Mouse (Mus musculus) intestine, embryonic 15.5 days (tissue): ENCODE measurements around the gene Prss54. TPM values are rescaled to one million over a fixed set of nuclear protein-coding genes. Genes with fewer than 3 reads are reported as not detected.

ENCODE experiments used
- ATAC-seq: fragments of 200-750 bp; cut with Nextera tagmentation; 2 replicates; pipeline ENCODE4 v1.8.0; 2017; ENCODE audit warnings: moderate TSS enrichment, moderate library complexity
- H3K27ac ChIP-seq: fragments of 300-500 bp; sonication (generic); 2 replicates; pipeline ENCODE4 v1.5.1; 2015; ENCODE audit warnings: mild to moderate bottlenecking, inconsistent platforms
- H3K27me3 ChIP-seq: fragments of 300-500 bp; sonication (generic); replicated peaks from 2 replicates; pipeline ENCODE4 v1.6.1; 2015; ENCODE audit warnings: inconsistent platforms
- H3K36me3 ChIP-seq: fragments of 300-500 bp; sonication (generic); 2 replicates; pipeline ENCODE4 v1.6.1; 2015; ENCODE audit warnings: inconsistent platforms
- H3K4me1 ChIP-seq: fragments of 300-500 bp; sonication (generic); replicated peaks from 2 replicates; pipeline ENCODE4 v1.6.1; 2015; ENCODE audit warnings: inconsistent platforms
- H3K4me2 ChIP-seq: fragments of 300-500 bp; sonication (generic); replicated peaks from 2 replicates; pipeline ENCODE4 v1.6.1; 2015; ENCODE audit warnings: mild to moderate bottlenecking, inconsistent platforms
- H3K4me3 ChIP-seq: fragments of 300-500 bp; sonication (generic); replicated peaks from 2 replicates; pipeline ENCODE4 v1.5.1; 2015; ENCODE audit warnings: inconsistent platforms
- H3K9ac ChIP-seq: fragments of 300-500 bp; sonication (generic); 2 replicates; pipeline ENCODE4 v1.6.1; 2015; ENCODE audit warnings: inconsistent platforms
- H3K9me3 ChIP-seq: fragments of 300-500 bp; sonication (generic); 2 replicates; pipeline ENCODE4 v1.6.1; 2016; ENCODE audit warnings: inconsistent platforms
- WGBS: fragments of 180-500 bp; shearing (Covaris S2); methylation state at CpG from one replicate; pipeline ENCODE4 v1.1.7; 2015; 5-methylcytosine and 5-hydroxymethylcytosine counted together
- polyA plus RNA-seq: library from polyadenylated mRNA; unstranded; fragments of >200 nt; fragmentation: Nextera tagmentation; extraction: Ambion mirVana; gene quantifications from 2 replicates; pipeline ENCODE4 v1.2.1, GENCODE M21; 2015

Prss54 gene
- polyA plus RNA-seq, 1 experiment from 2014 or later: not detected

DNA sequence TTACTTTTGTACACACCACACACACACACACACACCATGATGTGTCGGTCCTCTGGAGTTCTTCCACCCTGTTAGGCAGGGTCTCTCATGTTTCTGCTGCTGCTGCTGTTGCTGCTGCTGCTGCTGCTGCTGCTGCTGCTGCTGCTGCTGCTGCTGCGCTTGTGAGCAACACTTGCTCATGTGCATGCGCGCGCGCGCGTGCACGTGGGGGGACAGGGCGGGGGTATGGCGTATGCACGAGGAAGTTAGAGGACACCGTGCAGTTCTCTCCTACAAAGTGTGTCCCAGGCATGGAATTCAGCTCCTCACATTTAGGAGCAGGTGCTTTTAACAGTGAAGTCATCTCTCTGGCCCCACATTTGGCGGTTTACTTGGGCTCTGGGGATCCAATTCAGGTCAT lies 19.0 kb upstream of the Prss54 start:
- WGBS: 87% methylated on average over 14 of the region's 14 CpGs
- Histone ChIP-seq H3K9me3 (no peaks in the 10 kb centered on the region), H3K27ac (no peak overlapping the region), H3K4me1 (no peaks in the 10 kb centered on the region), H3K36me3 (no peaks in the 10 kb centered on the region), H3K4me2 (no peak overlapping the region), H3K9ac (no peak overlapping the region), H3K27me3 (no peaks in the 10 kb centered on the region), H3K4me3 (no peak overlapping the region)
- ATAC-seq: no peak

- no peak for ATAC-seq
- no peak overlapping the region for H3K4me3 ChIP-seq
- WGBS: 89% methylated on average over 7 of the region's 7 CpGs
These were observed 17.6 kb upstream of the Prss54 start for GRCm38 (mm10) chr8:95593439-95594393.

GRCm38 (mm10) chr8:95592131-95592780 lies 16.1 kb upstream of the Prss54 start:
- Histone ChIP-seq H3K27ac (no peak overlapping the region), H3K4me2 (no peak overlapping the region), H3K9me3 (no peaks in the 10 kb centered on the region), H3K27me3 (no peaks in the 10 kb centered on the region), H3K4me1 (no peaks in the 10 kb centered on the region), H3K4me3 (no peak overlapping the region), H3K36me3 (no peaks in the 10 kb centered on the region), H3K9ac (no peak overlapping the region)
- WGBS: 80% methylated on average over 12 of the region's 12 CpGs
- ATAC-seq: no peak

More at GRCm38 (mm10) chr8:95593439-95594393, 17.6 kb upstream of the Prss54 start:
- Histone ChIP-seq H3K36me3 (no peaks in the 10 kb centered on the region), H3K4me2 (no peak overlapping the region), H3K9me3 (no peaks in the 10 kb centered on the region), H3K27ac (no peak overlapping the region), H3K4me1 (no peaks in the 10 kb centered on the region), H3K27me3 (no peaks in the 10 kb centered on the region), H3K9ac (no peak overlapping the region)

DNA sequence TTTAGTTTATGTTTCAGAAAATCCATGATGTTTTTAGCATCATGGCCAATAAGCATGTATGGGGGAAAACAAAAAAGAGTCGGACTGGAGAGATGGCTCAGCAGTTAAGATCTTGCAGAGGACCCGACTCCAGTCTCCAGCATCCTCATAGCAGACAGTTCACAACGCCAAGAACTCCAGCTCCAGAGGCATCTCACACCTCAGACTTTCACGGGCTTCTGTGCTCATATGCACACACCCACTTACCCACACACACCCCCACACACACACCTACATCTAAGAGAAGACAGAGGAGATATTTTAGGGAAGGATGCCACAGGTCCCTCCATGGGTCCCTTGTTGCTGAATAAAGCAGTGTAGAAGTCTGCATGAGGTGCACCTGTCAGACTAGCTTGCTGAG lies 14.4 kb upstream of the Prss54 start:
- Histone ChIP-seq H3K27me3 (no peaks in the 10 kb centered on the region), H3K4me3 (no peak overlapping the region), H3K4me1 (no peaks in the 10 kb centered on the region), H3K9ac (no peak overlapping the region), H3K9me3 (no peaks in the 10 kb centered on the region), H3K27ac (no peak overlapping the region), H3K4me2 (no peak overlapping the region), H3K36me3 (no peaks in the 10 kb centered on the region)
- 76% methylated on average over 4 of the region's 4 CpGs for WGBS
- no peak for ATAC-seq

GRCm38 (mm10) chr8:95589282-95589681 lies 13.1 kb upstream of the Prss54 start:
- Histone ChIP-seq H3K9me3 (no peaks in the 10 kb centered on the region), H3K4me1 (no peaks in the 10 kb centered on the region), H3K36me3 (no peaks in the 10 kb centered on the region), H3K27me3 (no peaks in the 10 kb centered on the region), H3K27ac (no peak overlapping the region), H3K4me3 (no peak overlapping the region), H3K9ac (no peak overlapping the region), H3K4me2 (no peak overlapping the region)
- no peak for ATAC-seq
- 63% methylated on average over 10 of the region's 10 CpGs for WGBS

DNA sequence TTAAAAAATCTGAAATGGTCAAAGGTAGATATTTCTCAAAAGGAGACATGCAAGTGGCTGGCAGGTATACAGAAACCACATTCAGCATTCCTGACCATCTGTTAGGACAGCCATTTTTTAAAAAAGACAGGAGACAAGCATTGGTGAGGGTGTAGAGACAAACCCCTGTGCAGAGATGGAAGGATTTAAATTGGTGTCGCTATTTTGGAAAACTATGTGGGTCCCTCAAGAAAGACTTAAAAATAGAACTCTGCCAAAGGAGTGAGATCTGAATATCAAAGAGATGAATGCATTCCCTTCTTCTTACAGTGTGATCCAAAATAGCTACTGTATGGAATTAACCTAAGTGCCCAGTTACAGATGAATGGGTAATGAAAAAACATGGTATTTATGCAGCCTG lies 11.2 kb upstream of the Prss54 start:
- Histone ChIP-seq H3K9me3 (no peaks in the 10 kb centered on the region), H3K36me3 (no peaks in the 10 kb centered on the region)

GRCm38 (mm10) chr8:95573146-95573545 lies 3.0 kb downstream of the Prss54 start:
- no peak for ATAC-seq
- H3K4me2 ChIP-seq: no peak overlapping the region
- H3K36me3 ChIP-seq: no peaks in the 10 kb centered on the region
- no peaks in the 10 kb centered on the region for H3K27me3 ChIP-seq
- no peak overlapping the region for H3K9ac ChIP-seq
- no peak overlapping the region for H3K27ac ChIP-seq
- H3K4me3 ChIP-seq: no peak overlapping the region
- no peaks in the 10 kb centered on the region for H3K4me1 ChIP-seq
- H3K9me3 ChIP-seq: no peaks in the 10 kb centered on the region; the same call in 1 of the 2 replicates
- 88% methylated on average over 5 of the region's 5 CpGs for WGBS

More for the DNA sequence above, 11.2 kb upstream of the Prss54 start:
- Histone ChIP-seq H3K4me3 (no peak overlapping the region), H3K27me3 (no peaks in the 10 kb centered on the region), H3K4me2 (no peak overlapping the region), H3K27ac (no peak overlapping the region), H3K9ac (no peak overlapping the region), H3K4me1 (no peaks in the 10 kb centered on the region)
- 89% methylated on average over 1 of the region's 1 CpGs for WGBS
- no peak for ATAC-seq

GRCm38 (mm10) chr8:95566809-95567208 lies 9.3 kb downstream of the Prss54 start:
- Histone ChIP-seq H3K9me3 (no peaks in the 10 kb centered on the region), H3K27me3 (no peaks in the 10 kb centered on the region), H3K9ac (no peak overlapping the region), H3K4me2 (no peak overlapping the region), H3K4me1 (no peaks in the 10 kb centered on the region), H3K36me3 (no peaks in the 10 kb centered on the region), H3K4me3 (no peak overlapping the region), H3K27ac (no peak overlapping the region)
- 76% methylated on average over 6 of the region's 6 CpGs for WGBS
- no peak for ATAC-seq

DNA sequence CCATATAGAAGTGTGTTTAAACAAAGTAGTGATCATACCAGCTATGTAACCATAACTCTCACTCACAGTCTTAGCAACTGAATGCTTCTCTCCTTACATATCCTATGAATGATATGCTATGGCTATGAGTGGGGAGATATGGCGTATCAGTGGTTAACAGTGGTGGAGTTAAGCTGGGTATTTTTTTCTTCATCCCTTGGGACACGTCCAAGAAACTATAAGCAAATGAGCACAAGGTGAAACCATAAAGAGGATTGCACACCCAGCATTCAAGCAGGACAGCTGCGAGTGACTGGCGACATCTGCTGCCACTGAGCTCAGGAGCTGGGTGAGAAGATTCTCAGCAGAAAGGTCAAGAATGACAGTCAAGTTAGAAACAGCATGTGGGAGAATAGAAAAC lies 9.9 kb downstream of the Prss54 start:
- H3K4me1 ChIP-seq: no peaks in the 10 kb centered on the region
- ATAC-seq: no peak
- no peaks in the 10 kb centered on the region for H3K36me3 ChIP-seq
- no peaks in the 10 kb centered on the region for H3K9me3 ChIP-seq
- no peak overlapping the region for H3K4me3 ChIP-seq
- H3K27me3 ChIP-seq: no peaks in the 10 kb centered on the region
- no peak overlapping the region for H3K9ac ChIP-seq
- H3K27ac ChIP-seq: no peak overlapping the region
- no peak overlapping the region for H3K4me2 ChIP-seq
- WGBS: 69% methylated on average over 4 of the region's 4 CpGs

GRCm38 (mm10) chr8:95555963-95556362 lies 20.2 kb downstream of the Prss54 start:
- Histone ChIP-seq H3K4me2 (no peak overlapping the region), H3K9ac (no peak overlapping the region), H3K4me1 (no peaks in the 10 kb centered on the region), H3K36me3 (no peaks in the 10 kb centered on the region), H3K27me3 (no peaks in the 10 kb centered on the region), H3K27ac (no peak overlapping the region), H3K4me3 (no peak overlapping the region), H3K9me3 (no peaks in the 10 kb centered on the region)
- WGBS: 92% methylated on average over 2 of the region's 2 CpGs
- no peak for ATAC-seq

DNA sequence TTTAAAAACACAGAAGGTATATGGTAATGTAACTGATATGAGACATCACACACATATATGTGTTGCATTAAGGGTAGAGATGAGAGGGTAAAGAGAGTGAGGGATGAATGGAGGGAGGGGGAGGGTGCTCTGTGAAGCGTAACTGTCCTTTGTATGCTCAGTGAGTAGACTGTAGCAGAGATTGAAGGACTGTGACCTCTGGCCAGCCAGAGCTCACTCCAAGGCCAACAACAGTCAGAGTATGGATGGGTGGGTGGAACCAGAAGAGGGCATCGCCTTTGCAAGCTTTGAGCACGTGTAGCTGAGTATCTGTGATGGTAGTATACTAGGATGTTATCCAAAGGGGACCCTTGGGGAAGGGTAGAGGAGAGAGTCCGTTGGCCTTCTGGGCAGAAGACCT lies 24.6 kb downstream of the Prss54 start:
- Histone ChIP-seq H3K27me3 (no peaks in the 10 kb centered on the region), H3K36me3 (no peaks in the 10 kb centered on the region), H3K9me3 (no peaks in the 10 kb centered on the region), H3K4me3 (no peak overlapping the region), H3K4me2 (no peak overlapping the region), H3K4me1 (no peaks in the 10 kb centered on the region), H3K27ac (no peak overlapping the region), H3K9ac (no peak overlapping the region)
- WGBS: 72% methylated on average over 4 of the region's 4 CpGs
- ATAC-seq: no peak

DNA sequence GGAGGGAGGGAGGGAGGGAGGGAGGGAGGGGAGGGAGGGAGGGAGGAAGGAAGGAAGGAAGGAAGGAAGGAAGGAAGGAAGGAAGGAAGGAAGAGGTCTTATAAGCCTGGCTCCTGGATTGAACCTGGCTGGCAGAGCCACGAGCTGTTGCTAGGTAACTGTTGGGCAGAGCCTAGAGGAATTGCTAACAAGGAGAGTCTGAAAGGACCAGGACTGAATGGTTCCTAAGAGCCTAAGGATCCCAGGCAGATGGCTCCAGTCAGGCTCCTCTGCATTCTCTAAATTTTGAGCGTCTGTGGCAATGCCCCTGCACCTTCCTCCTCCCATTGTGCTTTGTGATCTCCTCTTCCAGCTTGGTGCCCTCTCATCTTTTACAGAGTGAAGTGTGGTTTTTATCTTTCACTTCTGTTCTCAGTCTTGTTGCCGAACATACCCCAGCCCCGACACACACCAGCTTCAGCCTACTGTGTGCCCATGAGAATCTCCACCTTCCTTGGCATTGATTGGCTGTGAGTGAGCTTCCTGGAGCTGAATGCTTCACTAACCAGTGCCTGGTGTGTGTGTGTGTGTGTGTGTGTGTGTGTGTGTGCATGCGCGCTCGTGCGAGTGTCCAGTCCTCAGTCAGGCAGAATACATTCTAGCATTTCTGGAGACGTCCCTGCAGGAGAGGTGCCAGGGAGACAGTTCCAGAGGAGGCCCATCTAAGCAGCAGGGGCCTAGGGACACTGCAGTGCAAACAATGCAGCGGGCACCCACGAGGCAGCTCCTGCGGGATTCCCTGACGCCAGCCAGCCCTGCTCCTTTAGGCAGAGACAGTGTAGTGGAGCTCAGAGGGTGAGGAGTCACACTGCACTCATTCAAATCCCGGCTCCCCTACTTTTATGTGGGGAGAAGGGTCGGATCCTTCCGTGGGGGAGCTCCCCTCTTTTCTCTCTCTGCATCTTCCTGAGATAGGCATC lies 26.0 kb downstream of the Prss54 start:
- no peak overlapping the region for H3K9ac ChIP-seq
- H3K9me3 ChIP-seq: no peaks in the 10 kb centered on the region
- H3K4me1 ChIP-seq: no peaks in the 10 kb centered on the region
- no peaks in the 10 kb centered on the region for H3K27me3 ChIP-seq
- no peak overlapping the region for H3K27ac ChIP-seq
- H3K4me2 ChIP-seq: no peak overlapping the region
- H3K36me3 ChIP-seq: no peaks in the 10 kb centered on the region
- 55% methylated on average over 16 of the region's 16 CpGs for WGBS
- H3K4me3 ChIP-seq: no peak overlapping the region
- no peak for ATAC-seq
